Mouse (Mus musculus) left cerebral cortex, postnatal 14 days (tissue): ENCODE measurements around the gene Uhrf1. TPM values are rescaled to one million over a fixed set of nuclear protein-coding genes. Genes with fewer than 3 reads are reported as not detected.

Experiments used
- DNase-seq, 2 experiments: peaks; one replicate each; pipeline ENCODE4 v3.0.0; 2021 to 2022; ENCODE audit warnings: low spot score in 2 of 2, mixed read lengths in 1 of 2
- intact Hi-C: fragments of 180-260 bp; cut with DNase I; formaldehyde crosslinking; loops from one replicate; pipeline ENCODE4 v1.15.1; 2025
- total RNA-seq, 2 experiments: library from RNA; stranded (reverse); gene quantifications; 2 replicates each; pipeline ENCODE4 v1.2.3; 2021

Gene Uhrf1
- total RNA-seq, 2 experiments from 2014 or later = 2.1 to 2.8 TPM

- DNase-seq = no peak
- intact Hi-C loops = no loop called here
Observed at GRCm38 (mm10) chr17:56372109-56372508, 69.0 kb downstream of the Uhrf1 start.

Other genes with a start within 250 kb of the Uhrf1 start
- 10 to 100 TPM; 74.4 to 89.6 TPM for gene Ubxn6, start 228.3 kb upstream of the Uhrf1 start, total RNA-seq
- 10 to 100 TPM; 97.6 to 97.9 TPM for gene Hdgfl2, start 223.7 kb upstream of the Uhrf1 start, total RNA-seq
- 1 to 10 TPM in 1 of 2 experiments, under 1 TPM in 1; 0.36 to 1.1 TPM for gene Plin4, start 193.5 kb upstream of the Uhrf1 start, total RNA-seq
- gene Plin5, start 185.7 kb upstream of the Uhrf1 start, total RNA-seq = 1 to 10 TPM in 1 of 2 experiments, under 1 TPM in 1; 0.46 to 1.1 TPM
- gene Lrg1, start 181.3 kb upstream of the Uhrf1 start, total RNA-seq = 1 to 10 TPM; 1.2 to 2.8 TPM
- 100 to 1,000 TPM; 135 to 144 TPM for gene Sema6b, start 163.0 kb upstream of the Uhrf1 start, total RNA-seq
- 1 to 10 TPM; 8.3 to 9.8 TPM for gene Tnfaip8l1, start 140.8 kb upstream of the Uhrf1 start, total RNA-seq
- gene Mydgf, start 119.4 kb upstream of the Uhrf1 start, total RNA-seq = 10 to 100 TPM; 47.2 to 48.0 TPM
- 10 to 100 TPM; 50.5 to 57.1 TPM for gene Dpp9, start 84.4 kb upstream of the Uhrf1 start, total RNA-seq
- 10 to 100 TPM; 39.1 to 41.0 TPM for gene Fem1a, start 46.5 kb upstream of the Uhrf1 start, total RNA-seq
- 1 to 10 TPM; 5.5 to 5.9 TPM for gene Ticam1, start 26.5 kb upstream of the Uhrf1 start, total RNA-seq
- gene Plin3, start 10.4 kb upstream of the Uhrf1 start, total RNA-seq = 1 to 10 TPM; 4.8 TPM
- not detected for gene Arrdc5, start 3.0 kb upstream of the Uhrf1 start, total RNA-seq
- gene Kdm4b, start 22.7 kb downstream of the Uhrf1 start, total RNA-seq = 10 to 100 TPM; 75.0 to 87.7 TPM
- 100 to 1,000 TPM; 644 to 661 TPM for gene Ptprs, start 173.2 kb downstream of the Uhrf1 start, total RNA-seq
- gene Znrf4, start 209.1 kb downstream of the Uhrf1 start, total RNA-seq = not detected